Mouse (Mus musculus) CH12.LX (cell line): ENCODE measurements at regions not wholly inside any gene's neighbourhood (a gene's known extent, or its start where the extent isn't known, plus 50 kb on each side); places are given as distances from the start of the nearest gene placed in this dataset.

Experiments
- DNase-seq: peaks from one replicate; pipeline ENCODE4 v3.0.0-alpha.2; 2013; ENCODE audit errors: extremely low read depth
- H3K27ac ChIP-seq: 2 replicates; pipeline ENCODE4 v1.5.1; 2012; ENCODE audit warnings: low read depth, mild to moderate bottlenecking, control low read depth, moderate library complexity; ENCODE audit not compliant: insufficient read depth
- H3K27me3 ChIP-seq: replicated peaks from 2 replicates; pipeline ENCODE3; 2012; ENCODE audit warnings: inconsistent platforms
- H3K36me3 ChIP-seq, 2 experiments: replicated peaks in 1 of 2; 2 replicates each; pipeline versions ENCODE3 to v1.6.1; 2012; ENCODE audit warnings: inconsistent platforms in 1 of 2, low read length in 1 of 2, mild to moderate bottlenecking in 1 of 2, mixed read lengths in 1 of 2, moderate library complexity in 1 of 2; ENCODE audit not compliant: control insufficient read depth in 1 of 2, insufficient read depth in 1 of 2
- H3K4me1 ChIP-seq, 2 experiments: 2 replicates each; pipeline ENCODE4 v1.6.1; 2012; ENCODE audit warnings: inconsistent platforms in 1 of 2, moderate library complexity in 1 of 2; ENCODE audit not compliant: insufficient read depth in 2 of 2, control insufficient read depth in 1 of 2
- H3K4me2 ChIP-seq: 2 replicates; pipeline ENCODE4 v1.6.1; 2012; ENCODE audit warnings: low read depth, mild to moderate bottlenecking, control low read depth; ENCODE audit not compliant: poor library complexity, insufficient read depth, severe bottlenecking
- H3K4me3 ChIP-seq, 3 experiments: fragments of 150-350 bp in 1 of 3; sonication (generic) in 1 of 3; replicated peaks in 1 of 3; 2 replicates each; pipeline versions ENCODE3 to v1.5.1; 2011 to 2012; ENCODE audit warnings: low read depth in 2 of 3, low read length in 2 of 3, mild to moderate bottlenecking in 2 of 3, moderate library complexity in 2 of 3, control low read depth in 1 of 3, improper control_type of control experiment in 1 of 3, inconsistent platforms in 1 of 3, mixed read lengths in 1 of 3; ENCODE audit not compliant: poor library complexity in 1 of 3
- H3K79me2 ChIP-seq: replicated peaks from 2 replicates; pipeline ENCODE4 v1.6.1; 2012; ENCODE audit warnings: mild to moderate bottlenecking, moderate library complexity; ENCODE audit not compliant: control insufficient read depth, poor library complexity, insufficient read depth, severe bottlenecking; ENCODE audit errors: extremely low read depth
- H3K9ac ChIP-seq: 2 replicates; pipeline ENCODE4 v1.6.1; 2012; ENCODE audit warnings: low read depth, mild to moderate bottlenecking, control low read depth, moderate library complexity; ENCODE audit not compliant: insufficient read depth
- H3K9me3 ChIP-seq: replicated peaks from 2 replicates; pipeline ENCODE3; 2012; ENCODE audit warnings: low read length, inconsistent platforms, mixed read lengths
- BHLHE40 ChIP-seq: IDR thresholded peaks from 2 replicates; pipeline ENCODE4 v1.6.1; 2011; ENCODE audit warnings: mild to moderate bottlenecking, low read depth, low read length, improper control_type of control experiment
- CHD2 ChIP-seq: IDR thresholded peaks from 2 replicates; pipeline ENCODE4 v1.6.1; 2011; ENCODE audit warnings: low read length, improper control_type of control experiment
- ELF1 ChIP-seq: IDR thresholded peaks from 2 replicates; pipeline ENCODE4 v1.6.1; 2014; ENCODE audit warnings: low read depth, mild to moderate bottlenecking, inconsistent platforms, low read length, improper control_type of control experiment
- ETS1 ChIP-seq: conservative IDR thresholded peaks from 2 replicates; pipeline ENCODE4 v1.6.1; 2012; ENCODE audit warnings: low read depth, mild to moderate bottlenecking, inconsistent platforms, low read length, improper control_type of control experiment, moderate library complexity
- GABPA ChIP-seq: IDR thresholded peaks from 2 replicates; pipeline ENCODE4 v1.6.1; 2012; ENCODE audit warnings: low read depth, low read length, improper control_type of control experiment, inconsistent platforms; ENCODE audit not compliant: insufficient replicate concordance
- HCFC1 ChIP-seq: IDR thresholded peaks from 2 replicates; pipeline ENCODE4 v1.6.1; 2012; ENCODE audit warnings: low read depth, mild to moderate bottlenecking, inconsistent platforms, low read length, improper control_type of control experiment
- IRF4 ChIP-seq: IDR thresholded peaks from 2 replicates; pipeline ENCODE4 v1.6.1; 2014; ENCODE audit warnings: low read depth, mild to moderate bottlenecking, inconsistent platforms, low read length, improper control_type of control experiment
- JUN ChIP-seq: IDR thresholded peaks from 2 replicates; pipeline ENCODE4 v1.6.1; 2011; ENCODE audit warnings: low read depth, mild to moderate bottlenecking, low read length, improper control_type of control experiment, moderate library complexity; ENCODE audit not compliant: insufficient read depth
- MAX ChIP-seq: IDR thresholded peaks from 2 replicates; pipeline ENCODE4 v1.6.1; 2011; ENCODE audit warnings: low read length, improper control_type of control experiment
- MEF2A ChIP-seq: IDR thresholded peaks from 2 replicates; pipeline ENCODE4 v1.6.1; 2014; ENCODE audit warnings: low read depth, mild to moderate bottlenecking, inconsistent platforms, low read length, improper control_type of control experiment, borderline replicate concordance
- MXI1 ChIP-seq: IDR thresholded peaks from 2 replicates; pipeline ENCODE4 v1.6.1; 2011; ENCODE audit warnings: mild to moderate bottlenecking, low read depth, low read length, improper control_type of control experiment
- MYC ChIP-seq: IDR thresholded peaks from 2 replicates; pipeline ENCODE4 v1.6.1; 2011; ENCODE audit warnings: low read depth, mild to moderate bottlenecking, improper control_type of control experiment, low read length
- NELFE ChIP-seq: IDR thresholded peaks from 2 replicates; pipeline ENCODE4 v1.6.1; 2011; ENCODE audit warnings: low read depth, low read length, improper control_type of control experiment
- NRF1 ChIP-seq: IDR thresholded peaks from 2 replicates; pipeline ENCODE4 v1.6.1; 2014; ENCODE audit warnings: low read depth, mild to moderate bottlenecking, inconsistent platforms, low read length, improper control_type of control experiment, moderate library complexity
- PAX5 ChIP-seq: IDR thresholded peaks from 2 replicates; pipeline ENCODE4 v1.6.1; 2012; ENCODE audit warnings: low read length, inconsistent platforms, mixed read lengths
- POLR2A ChIP-seq: IDR thresholded peaks from 2 replicates; pipeline ENCODE4 v1.6.1; 2011; ENCODE audit warnings: low read depth, mild to moderate bottlenecking, improper control_type of control experiment, low read length
- RAD21 ChIP-seq: IDR thresholded peaks from 2 replicates; pipeline ENCODE4 v1.6.1; 2011; ENCODE audit warnings: low read depth, mild to moderate bottlenecking, low read length, improper control_type of control experiment, moderate library complexity
- RCOR1 ChIP-seq: conservative IDR thresholded peaks from 2 replicates; pipeline ENCODE4 v1.6.1; 2012; ENCODE audit warnings: low read depth, mild to moderate bottlenecking, inconsistent platforms, low read length, improper control_type of control experiment
- SMC3 ChIP-seq: IDR thresholded peaks from 2 replicates; pipeline ENCODE4 v1.6.1; 2011; ENCODE audit warnings: low read depth, low read length, improper control_type of control experiment
- TBP ChIP-seq: conservative IDR thresholded peaks from 2 replicates; pipeline ENCODE4 v1.6.1; 2011; ENCODE audit warnings: low read depth, low read length, improper control_type of control experiment
- TCF12 ChIP-seq: IDR thresholded peaks from 2 replicates; pipeline ENCODE4 v1.6.1; 2014; ENCODE audit warnings: low read depth, mild to moderate bottlenecking, inconsistent platforms, low read length, improper control_type of control experiment
- UBTF ChIP-seq: IDR thresholded peaks from 2 replicates; pipeline ENCODE4 v1.6.1; 2012; ENCODE audit warnings: low read depth, mild to moderate bottlenecking, inconsistent platforms, low read length, improper control_type of control experiment, moderate library complexity
- USF1 ChIP-seq: IDR thresholded peaks from 2 replicates; pipeline ENCODE4 v1.6.1; 2014; ENCODE audit warnings: low read depth, mild to moderate bottlenecking, inconsistent platforms, low read length, improper control_type of control experiment
- USF2 ChIP-seq: conservative IDR thresholded peaks from 2 replicates; pipeline ENCODE4 v1.6.1; 2011; ENCODE audit warnings: low read depth, low read length, improper control_type of control experiment
- ZKSCAN1 ChIP-seq: IDR thresholded peaks from 2 replicates; pipeline ENCODE4 v1.6.1; 2012; ENCODE audit warnings: low read depth, inconsistent platforms, low read length, improper control_type of control experiment, borderline replicate concordance
- dilution Hi-C: fragments of 300-500 bp; cut with MboI; formaldehyde crosslinking; loops from 2 replicates; pipeline ENCODE4 v1.14.3; 2020; ENCODE audit warnings: low sequenced_read_pairs; ENCODE audit not compliant: extremely low pct_unique_long_range_greater_than_20kb, extremely low pct_ligation_motif_present
- in situ Hi-C: fragments of 300-500 bp; cut with MboI; formaldehyde crosslinking; loops from 3 replicates; pipeline ENCODE4 v1.14.3; 2019; ENCODE audit warnings: low sequenced_read_pairs, low pct_ligation_motif_present, low pct_unique_long_range_greater_than_20kb, mixed read lengths

DNA sequence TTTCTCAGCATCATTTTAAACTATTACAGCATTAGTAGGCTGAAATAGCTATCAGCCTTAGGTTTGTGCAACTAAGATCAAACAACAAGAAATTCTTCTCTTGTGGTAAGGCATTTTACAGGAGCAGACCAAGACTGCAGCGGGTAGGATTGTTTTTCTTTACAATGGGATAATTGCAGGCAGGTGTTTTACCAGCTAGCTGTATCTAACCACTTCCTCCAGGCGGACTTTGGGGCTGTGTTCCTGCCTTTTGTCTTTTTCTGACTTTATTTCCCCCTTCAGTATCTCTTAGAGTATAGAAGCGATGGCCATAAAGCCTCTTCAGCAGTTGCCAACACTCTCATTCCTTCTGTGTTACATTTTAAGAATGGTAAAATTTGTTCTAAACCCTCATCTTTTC, 84.8 kb upstream of the Hs6st1 start:
- dilution Hi-C loops (no loop called here), in situ Hi-C loops (no loop called here)
- H3K9ac ChIP-seq = no peak overlapping the region
- no peaks in the 10 kb centered on the region for H3K36me3 ChIP-seq
- no peak overlapping the region for H3K4me3 ChIP-seq
- H3K4me2 ChIP-seq = no peak overlapping the region
- no peak for TF ChIP-seq SMC3
- TF ChIP-seq TBP = no peak
- TF ChIP-seq USF2 = no peak
- TF ChIP-seq BHLHE40 = no peak
- TF ChIP-seq PAX5 = no peak
- no peak for TF ChIP-seq TCF12
- no peak for TF ChIP-seq UBTF
- TF ChIP-seq POLR2A = no peak
- no peak for TF ChIP-seq HCFC1
- TF ChIP-seq NRF1 = no peak
- H3K27me3 ChIP-seq = no peaks in the 10 kb centered on the region
- no peaks in the 10 kb centered on the region for H3K9me3 ChIP-seq
- DNase-seq = no peak
- no peaks in the 10 kb centered on the region for H3K79me2 ChIP-seq
- H3K4me1 ChIP-seq = peaks cover 7 to 14% of the 10 kb centered on the region in 2 experiments; a peak in 3 of 4 replicates
- H3K27ac ChIP-seq = no peak overlapping the region

DNA sequence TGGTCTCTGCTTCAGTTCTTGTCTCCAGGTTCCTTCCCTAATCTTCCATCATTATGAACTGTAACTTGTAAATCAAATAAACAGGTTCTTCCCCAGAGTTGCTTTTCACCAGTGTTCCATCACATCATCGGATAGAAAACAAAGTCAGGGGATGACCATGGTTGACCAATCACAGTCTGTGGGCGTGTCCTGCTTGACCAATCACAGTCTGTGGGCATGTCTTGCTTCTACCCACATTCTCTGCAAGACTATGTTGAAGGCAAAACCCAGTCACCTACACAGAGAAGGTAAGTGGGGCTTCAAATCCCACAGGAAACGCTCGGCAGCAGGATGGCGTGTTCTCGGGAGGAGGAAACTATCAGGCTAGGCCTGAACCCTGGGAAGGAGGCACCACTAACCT, 82.9 kb upstream of the Hs6st1 start:
- Histone ChIP-seq H3K4me3 (no peak overlapping the region), H3K9me3 (peaks cover 10% of the 10 kb centered on the region), H3K79me2 (no peaks in the 10 kb centered on the region), H3K27ac (no peak overlapping the region), H3K9ac (no peak overlapping the region), H3K4me2 (0 out of 2 replicates have a peak overlapping the region, but pooled peaks have one; percentile 0), H3K4me1 (peaks cover 7 to 14% of the 10 kb centered on the region in 2 experiments; a peak in 3 of 4 replicates), H3K27me3 (no peaks in the 10 kb centered on the region), H3K36me3 (no peaks in the 10 kb centered on the region)
- dilution Hi-C loops = no loop called here
- DNase-seq = no peak
- TF ChIP-seq NELFE (no peak), MXI1 (no peak), RCOR1 (no peak), ETS1 (no peak), MAX (no peak), GABPA (no peak), ZKSCAN1 (no peak), JUN (no peak), IRF4 (no peak), HCFC1 (no peak), MEF2A (no peak), UBTF (no peak), SMC3 (no peak), RAD21 (no peak), PAX5 (no peak), ELF1 (no peak), MYC (no peak), CHD2 (no peak), NRF1 (no peak), USF1 (no peak)
- in situ Hi-C loops = no loop called here
